Mouse (Mus musculus) gastrocnemius, postnatal 36 days (tissue): Measurements from ENCODE around the gene Lamb2. TPM values are rescaled to one million over a fixed set of nuclear protein-coding genes. Genes with fewer than 3 reads are reported as not detected.
A peak's percentile ranks its signal among the peaks of the same experiment; 100 is the strongest.

Source experiments
- DNase-seq, 2 experiments: peaks; one replicate each; pipeline ENCODE4 v3.0.0; 2022
- intact Hi-C: fragments of 180-260 bp; cut with DNase I; formaldehyde crosslinking; loops from one replicate; pipeline ENCODE4 v1.15.1; 2025
- total RNA-seq, 2 experiments: library from RNA; stranded (reverse); gene quantifications; 2 replicates each; pipeline ENCODE4 v1.2.3; 2021

The Lamb2 gene
- total RNA-seq, 2 experiments from 2014 or later, result 118 to 129 TPM

- intact Hi-C loops, result no loop called here
- no peak for DNase-seq
Measured at GRCm38 (mm10) chr9:108489702-108490558, 10.4 kb downstream of the Lamb2 start.

- DNase-seq, result peak; percentile 92 to 95
- intact Hi-C loops, result no loop called here
Measured at GRCm38 (mm10) chr9:108490559-108491285, 11.2 kb downstream of the Lamb2 start, which contains the start of gene Usp19. Gene Usp19, plus strand, starts transcription at chr9:108490602.

GRCm38 (mm10) chr9:108491286-108491580 is 11.7 kb downstream of the Lamb2 start:
- intact Hi-C loops, result no loop called here
- no peak for DNase-seq

GRCm38 (mm10) chr9:108492043-108492750 is 12.7 kb downstream of the Lamb2 start:
- intact Hi-C loops, result no loop called here

GRCm38 (mm10) chr9:108493246-108493645 is 13.7 kb downstream of the Lamb2 start:
- no peak for DNase-seq
- intact Hi-C loops, result no loop called here

More at GRCm38 (mm10) chr9:108492043-108492750, 12.7 kb downstream of the Lamb2 start:
- DNase-seq, result no peak

- DNase-seq, result no peak
Measured at GRCm38 (mm10) chr9:108494146-108494825, 14.8 kb downstream of the Lamb2 start.

GRCm38 (mm10) chr9:108494905-108495304 is 15.4 kb downstream of the Lamb2 start:
- intact Hi-C loops, result no loop called here
- no peak for DNase-seq

More at GRCm38 (mm10) chr9:108494146-108494825, 14.8 kb downstream of the Lamb2 start:
- intact Hi-C loops, result no loop called here

GRCm38 (mm10) chr9:108499231-108499630 is 19.7 kb downstream of the Lamb2 start:
- intact Hi-C loops, result no loop called here

GRCm38 (mm10) chr9:108499943-108500342 is 20.4 kb downstream of the Lamb2 start:
- intact Hi-C loops, result no loop called here
- DNase-seq, result peak in 1 of 2 experiments; percentile 11

More at GRCm38 (mm10) chr9:108499231-108499630, 19.7 kb downstream of the Lamb2 start:
- DNase-seq, result peak in 1 of 2 experiments; percentile 10

- intact Hi-C loops, result no loop called here
- DNase-seq, result no peak
Measured at GRCm38 (mm10) chr9:108506901-108507300, 27.4 kb downstream of the Lamb2 start.

- peak; percentile 90 to 91 for DNase-seq
- intact Hi-C loops, result no loop called here
Measured at GRCm38 (mm10) chr9:108507619-108508434, 28.3 kb downstream of the Lamb2 start, which contains the start of gene Qars. Gene Qars, plus strand, starts transcription at chr9:108507706.

- DNase-seq, result no peak
- intact Hi-C loops, result no loop called here
Measured at GRCm38 (mm10) chr9:108508776-108509175, 29.2 kb downstream of the Lamb2 start.

- intact Hi-C loops, result loop anchor here (5.0 kb wide), 1 partner anchor 51 kb away; the partner anchor contains the start of genes Dalrd3 and Ndufaf3
- peak; percentile 93 to 95 for DNase-seq
Measured at GRCm38 (mm10) chr9:108516380-108517251, 37.1 kb downstream of the Lamb2 start, which contains the start of gene Qrich1. Gene Qrich1, plus strand, starts transcription at chr9:108516806.

- intact Hi-C loops, result loop anchor here (5.0 kb wide), 1 partner anchor 50 kb away; the partner anchor contains the start of genes Dalrd3 and Ndufaf3
- peak; percentile 76 to 77 for DNase-seq
Measured at GRCm38 (mm10) chr9:108517253-108517930, 37.9 kb downstream of the Lamb2 start.

- intact Hi-C loops, result loop anchor here (5.0 kb wide), 1 partner anchor 49 kb away; the partner anchor contains the start of genes Dalrd3 and Ndufaf3
- DNase-seq, result no peak
Measured at GRCm38 (mm10) chr9:108517931-108518332, 38.4 kb downstream of the Lamb2 start.

- no peak for DNase-seq
- intact Hi-C loops, result no loop called here
Measured at GRCm38 (mm10) chr9:108521604-108522003, 42.1 kb downstream of the Lamb2 start.

GRCm38 (mm10) chr9:108523341-108523740 is 43.8 kb downstream of the Lamb2 start:
- DNase-seq, result no peak
- intact Hi-C loops, result no loop called here
